Mouse (Mus musculus) erythroblast, embryonic 14.5 days (primary cell): ENCODE measurements around the gene Mpv17l2.

Experiments
- GATA1 ChIP-seq: IDR thresholded peaks from 2 replicates; pipeline ENCODE4 v1.6.1; 2012; ENCODE audit warnings: low read length, inconsistent platforms, mixed read lengths
- TAL1 ChIP-seq: IDR thresholded peaks from 3 replicates; pipeline ENCODE4 v1.6.1; 2012; ENCODE audit warnings: low read length, inconsistent platforms, mixed read lengths

- TF ChIP-seq TAL1, result no peak
- no peak for TF ChIP-seq GATA1
These were observed 19.3 kb upstream of the Mpv17l2 start for GRCm38 (mm10) chr8:70780093-70780492.
